Mouse (Mus musculus): ENCODE measurements at regions not wholly inside any gene's neighbourhood (a gene's known extent, or its start where the extent isn't known, plus 50 kb on each side); places are given as distances from the start of the nearest gene placed in this dataset.

DNA sequence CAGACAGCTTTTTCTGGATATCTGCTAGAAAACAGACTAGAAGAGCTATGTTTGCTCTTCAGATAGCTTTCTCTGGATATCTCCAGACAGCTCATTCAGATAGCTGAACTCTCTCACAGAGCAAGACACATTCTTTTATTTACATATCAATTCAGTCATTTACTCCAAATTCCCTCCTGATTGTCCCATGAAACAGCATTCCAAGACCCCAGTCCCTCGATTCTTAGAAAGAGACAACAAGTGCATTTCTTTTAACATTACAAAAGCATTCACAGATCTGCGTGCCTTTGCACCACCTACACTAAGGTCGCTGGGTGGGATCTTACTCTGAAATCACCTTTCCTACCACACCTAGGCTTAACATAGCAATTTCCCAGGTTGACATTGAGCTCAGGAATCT, 1039.5 kb upstream of the Ddx18 start:
- no peak for DNase-seq (ENCODE audit: low spot score in 2 of 2)

DNA sequence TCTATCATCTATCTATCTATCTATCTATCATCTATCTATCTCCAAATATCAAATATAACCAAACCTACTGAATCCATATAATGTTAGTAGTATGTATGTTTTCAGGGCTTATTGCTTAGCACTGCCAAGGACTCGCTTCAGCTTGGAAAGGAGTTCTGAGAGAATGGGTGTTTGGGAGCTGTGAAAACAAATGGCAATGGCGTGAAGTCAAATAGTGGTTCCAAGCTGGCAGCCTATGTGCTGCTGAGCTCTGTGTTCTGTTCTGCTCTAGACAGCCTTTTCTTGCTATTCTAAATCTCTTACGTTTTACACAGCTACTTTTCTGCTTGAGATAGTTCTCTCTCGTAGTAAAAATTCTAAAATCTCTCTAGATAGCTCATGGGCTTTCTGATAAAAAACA, 1008.2 kb upstream of the Ddx18 start:
- no peak for DNase-seq (ENCODE audit: low spot score in 2 of 2)

DNA sequence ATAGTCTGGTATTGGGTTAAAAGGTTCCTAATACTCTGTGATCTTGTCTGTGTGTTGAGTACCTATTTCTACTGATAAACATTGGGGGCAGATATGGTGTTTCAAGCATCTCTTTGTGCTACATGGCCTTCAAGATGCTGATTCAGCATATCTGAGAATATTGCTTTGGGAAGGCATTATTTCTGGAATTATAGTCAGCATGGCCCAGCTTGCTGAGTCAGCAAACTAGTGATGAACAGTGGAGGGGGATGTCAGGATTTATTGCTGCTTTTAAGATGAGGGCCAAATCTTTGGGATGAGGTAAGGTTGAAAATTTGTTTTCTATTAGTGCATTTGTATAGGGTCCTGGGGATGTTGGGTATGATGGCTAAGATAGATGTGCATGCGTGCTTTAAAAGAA, 983.8 kb upstream of the Ddx18 start:
- DNase-seq (ENCODE audit: low spot score in 2 of 2) = no peak

DNA sequence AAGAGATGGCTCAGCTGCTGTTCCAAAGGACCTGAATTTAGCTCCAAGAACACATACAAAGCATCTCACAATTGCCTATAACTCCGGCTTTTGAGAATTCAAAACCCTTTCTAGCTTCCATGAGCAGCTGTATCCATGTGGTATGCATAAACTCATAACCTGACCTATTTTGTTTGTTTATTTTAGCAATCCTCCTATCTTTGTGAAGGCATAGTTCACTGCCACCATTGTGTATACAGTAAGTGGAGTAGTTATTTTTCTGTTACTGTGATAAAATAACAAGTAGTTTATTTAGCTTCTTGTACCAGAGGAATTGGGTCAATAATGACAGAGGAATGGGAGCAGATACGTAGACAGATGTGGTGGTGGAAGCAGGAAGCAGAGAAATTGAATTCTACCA, 941.8 kb upstream of the Ddx18 start:
- DNase-seq (ENCODE audit: low spot score in 2 of 2) = no peak

DNA sequence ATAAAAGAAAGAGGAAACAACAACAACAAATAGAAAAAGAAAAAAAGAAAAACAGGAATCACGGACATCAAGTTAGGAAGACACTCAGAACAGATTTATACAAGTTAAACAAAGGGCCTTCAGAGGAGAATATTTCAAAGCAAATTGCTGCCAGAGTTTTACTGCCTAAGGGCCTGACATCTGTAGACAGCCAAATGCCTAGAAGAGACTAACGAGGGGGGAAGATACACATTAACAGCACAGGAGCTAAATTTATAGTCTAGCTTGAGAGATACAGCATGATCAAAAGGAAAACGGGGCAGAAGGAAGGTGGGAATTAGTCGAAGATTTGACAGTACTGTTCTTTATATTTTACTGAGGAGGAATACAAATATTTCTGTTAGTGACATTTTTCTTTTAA, 933.9 kb upstream of the Ddx18 start:
- no peak for DNase-seq (ENCODE audit: low spot score in 2 of 2)

DNA sequence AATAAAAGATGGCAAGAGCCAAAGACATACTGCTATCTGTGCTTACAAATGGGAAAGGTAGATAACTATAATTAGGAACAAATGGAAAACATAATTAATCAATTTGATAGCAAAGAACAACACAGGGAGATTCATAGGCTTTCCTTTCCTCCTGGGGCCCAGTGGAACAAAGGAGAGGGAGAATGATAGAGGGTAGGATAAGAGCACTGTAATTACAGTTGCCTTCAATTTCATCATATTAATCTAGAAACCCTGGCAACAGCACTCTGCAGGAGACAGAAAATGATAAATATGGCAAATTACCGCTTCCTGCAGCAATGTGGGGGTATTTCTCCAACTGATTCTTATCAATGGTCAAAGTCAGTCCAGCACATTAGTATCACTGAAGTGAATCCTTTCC, 910.2 kb upstream of the Ddx18 start:
- no peak for DNase-seq (ENCODE audit: low spot score in 2 of 2)

DNA sequence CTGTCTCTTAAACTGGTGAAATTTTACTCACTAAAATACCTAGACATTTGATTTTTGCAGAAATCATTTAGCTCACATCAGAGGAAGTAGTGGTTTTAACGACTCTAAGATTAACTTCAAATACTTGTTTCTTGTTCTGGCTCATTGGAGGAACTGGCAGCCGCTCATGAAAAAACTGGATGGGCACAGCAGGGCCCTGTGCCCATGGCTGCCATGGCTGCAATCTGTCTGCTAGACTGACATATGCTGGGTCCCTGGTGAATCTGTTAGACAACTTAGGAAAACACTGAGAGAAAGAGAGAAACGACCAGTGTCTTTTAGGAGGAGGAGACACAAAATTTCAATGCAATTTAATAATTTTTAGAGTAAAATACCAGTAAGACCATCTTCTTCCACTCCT, 896.1 kb upstream of the Ddx18 start:
- no peak for DNase-seq (ENCODE audit: low spot score in 2 of 2)

DNA sequence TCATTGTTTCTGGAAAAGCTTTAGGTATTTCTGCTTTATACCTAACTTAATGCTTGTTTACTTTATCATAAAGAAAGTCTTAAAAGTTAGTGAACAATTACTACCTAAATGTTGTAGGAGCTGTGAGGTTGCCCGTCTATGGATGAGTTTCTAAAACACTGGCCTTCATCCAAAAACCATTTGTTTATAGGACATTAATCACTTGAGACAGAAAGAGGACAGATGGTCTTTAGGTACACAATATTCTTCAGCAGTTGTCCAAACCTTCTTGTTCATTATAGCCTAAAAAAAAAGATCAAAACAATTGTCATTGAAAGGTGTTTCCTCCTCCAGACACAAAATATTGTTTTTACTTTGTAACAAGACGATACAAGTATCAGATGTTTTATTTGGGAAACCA, 891.3 kb upstream of the Ddx18 start:
- DNase-seq (ENCODE audit: low spot score in 2 of 2) = no peak

DNA sequence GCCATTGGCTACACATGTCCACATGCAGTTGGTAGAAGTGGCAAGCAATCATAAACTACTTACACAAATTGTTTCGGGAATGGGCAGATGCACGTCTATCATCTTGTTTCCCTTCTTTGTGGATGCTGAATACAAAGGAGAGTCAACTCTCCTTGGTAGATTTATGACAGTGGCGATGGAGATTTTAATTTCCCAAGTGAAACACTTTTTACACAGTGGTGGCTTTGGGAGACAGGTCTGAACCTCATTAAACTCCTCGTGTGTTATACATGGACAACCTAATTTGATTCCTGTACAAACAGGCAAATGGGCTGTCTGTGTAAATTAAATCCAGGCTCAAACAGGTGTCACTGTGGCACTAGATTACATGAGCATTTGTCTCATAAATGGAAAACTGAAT, 887.1 kb upstream of the Ddx18 start:
- no peak for DNase-seq (ENCODE audit: low spot score in 2 of 2)

DNA sequence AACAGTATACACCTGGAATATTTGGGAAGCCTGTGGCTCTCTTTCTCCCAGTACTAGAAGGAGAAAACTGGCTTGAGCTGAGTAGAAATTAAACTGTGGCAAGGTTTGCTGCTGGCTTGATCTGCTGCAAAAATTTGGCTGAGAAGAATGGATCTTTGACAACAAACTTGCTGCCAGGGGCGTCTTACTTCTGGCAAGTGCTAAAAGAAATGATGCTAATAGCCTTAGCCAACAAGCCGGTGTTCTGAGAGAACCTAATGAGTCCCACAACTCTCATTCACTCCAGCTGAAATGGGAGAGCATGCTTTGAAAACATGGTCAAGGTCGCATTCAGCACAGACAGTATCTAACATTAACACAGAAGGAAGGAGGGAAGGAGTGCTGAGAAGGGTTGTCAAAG, 885.8 kb upstream of the Ddx18 start:
- no peak for DNase-seq (ENCODE audit: low spot score in 2 of 2)

DNA sequence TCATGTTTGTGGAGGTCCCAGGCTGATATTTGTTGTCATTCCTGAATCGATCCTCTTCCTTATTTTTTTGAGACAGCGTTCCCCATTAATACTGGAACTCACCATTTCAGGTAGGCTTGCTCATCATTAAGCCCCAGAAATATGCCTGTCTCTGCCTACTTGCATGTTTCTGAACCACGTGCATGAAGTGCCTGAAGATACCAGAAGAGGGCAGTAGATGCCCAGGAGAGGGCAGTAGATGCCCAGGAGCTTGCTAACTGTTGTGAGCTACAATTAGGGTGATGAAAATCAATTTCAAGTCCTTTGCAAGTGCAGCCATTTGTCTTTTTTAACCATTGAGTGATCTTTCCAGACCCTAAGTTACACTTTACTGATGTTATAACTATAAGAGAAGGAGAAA, 871.6 kb upstream of the Ddx18 start:
- DNase-seq (ENCODE audit: low spot score in 2 of 2) = no peak

DNA sequence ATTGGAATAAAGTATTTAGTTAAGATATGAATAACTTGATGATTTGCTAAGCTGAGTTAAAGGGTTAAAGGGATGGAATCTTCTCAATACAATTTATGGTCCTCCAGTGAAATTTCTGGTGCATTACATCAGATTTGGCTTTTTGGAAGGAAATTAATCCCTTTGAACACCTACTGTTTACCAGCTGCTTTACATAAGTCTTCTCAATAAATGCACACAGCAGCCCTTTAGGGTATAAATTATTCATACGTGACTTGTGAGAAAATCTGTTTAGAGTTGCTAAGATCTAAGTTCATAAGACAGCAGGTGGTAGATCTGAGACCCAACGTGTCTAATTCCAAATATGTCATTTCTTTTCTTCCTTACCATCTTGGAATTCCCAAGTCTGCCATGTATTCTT, 855.7 kb upstream of the Ddx18 start:
- DNase-seq (ENCODE audit: low spot score in 2 of 2) = no peak

DNA sequence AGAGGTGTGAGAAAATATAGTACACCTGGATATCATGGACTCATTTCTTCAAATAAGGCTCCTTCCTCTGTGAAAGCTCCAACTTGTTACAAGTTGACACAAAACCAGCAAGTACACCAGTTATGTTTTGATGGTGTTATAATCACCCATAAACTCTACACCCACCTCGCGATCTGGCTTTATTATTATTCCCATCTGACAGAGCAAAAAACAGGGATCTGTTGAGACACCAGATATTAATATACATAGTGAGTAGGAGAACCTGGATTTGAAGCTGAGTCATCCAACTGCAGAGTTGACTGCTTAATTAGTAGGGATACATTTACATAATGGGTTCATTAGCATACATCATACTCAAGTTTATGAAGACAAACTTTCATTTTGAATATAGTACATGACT, 828.6 kb upstream of the Ddx18 start:
- no peak for DNase-seq (ENCODE audit: low spot score in 2 of 2)

DNA sequence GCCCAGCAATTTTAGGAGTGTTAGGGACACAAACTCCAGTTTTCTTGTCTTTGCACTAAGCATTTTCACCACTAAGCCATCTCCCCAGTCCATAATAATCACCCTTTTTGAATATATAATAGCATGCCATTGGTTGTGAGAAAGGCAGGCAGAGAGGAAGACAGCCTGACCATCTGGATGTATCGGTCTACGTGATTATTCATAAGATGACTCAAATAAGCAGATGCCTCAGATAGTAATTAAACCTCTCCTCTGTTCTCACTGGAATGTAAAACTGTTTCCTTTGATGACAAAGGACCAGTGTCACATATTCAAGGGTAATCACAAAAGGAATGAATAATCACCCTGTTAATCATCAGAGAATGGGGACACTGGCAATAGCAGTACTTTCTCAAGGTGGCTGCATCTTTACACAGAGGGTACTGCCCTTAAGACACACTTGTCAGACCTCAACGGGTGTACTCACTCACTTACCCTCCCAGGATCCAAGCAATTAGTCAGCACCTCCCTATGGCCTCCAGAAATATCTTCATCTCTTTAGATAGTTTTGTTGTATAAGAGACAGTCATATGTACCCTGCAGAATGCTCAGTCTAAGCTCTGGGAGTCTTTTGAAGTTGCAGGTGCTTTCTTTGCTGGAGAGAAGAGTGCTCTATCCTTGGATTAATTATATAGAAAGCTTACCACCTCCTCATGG, 826.0 kb upstream of the Ddx18 start:
- no peak for DNase-seq (ENCODE audit: low spot score in 2 of 2)

DNA sequence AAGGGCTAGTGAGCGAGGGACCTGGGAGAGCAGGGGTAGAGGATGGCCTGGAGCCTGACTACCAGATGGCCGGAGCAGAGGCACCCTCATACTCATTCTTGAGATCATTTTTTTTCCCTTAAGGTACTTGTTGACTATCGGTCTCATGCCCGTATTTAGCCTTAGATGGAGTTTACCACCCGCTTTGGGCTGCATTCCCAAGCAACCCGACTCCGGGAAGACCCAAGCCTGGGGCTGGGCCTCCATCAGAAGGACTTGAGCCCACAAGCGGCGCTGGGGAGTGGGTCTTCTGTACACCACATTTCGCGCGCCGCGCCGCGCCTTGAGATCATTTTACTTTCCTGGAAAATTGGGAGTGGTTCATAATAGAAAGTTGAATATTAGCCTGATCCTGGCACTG, 789.2 kb upstream of the Ddx18 start:
- peak; percentile 87 to 96 for DNase-seq (ENCODE audit: low spot score in 2 of 2)

DNA sequence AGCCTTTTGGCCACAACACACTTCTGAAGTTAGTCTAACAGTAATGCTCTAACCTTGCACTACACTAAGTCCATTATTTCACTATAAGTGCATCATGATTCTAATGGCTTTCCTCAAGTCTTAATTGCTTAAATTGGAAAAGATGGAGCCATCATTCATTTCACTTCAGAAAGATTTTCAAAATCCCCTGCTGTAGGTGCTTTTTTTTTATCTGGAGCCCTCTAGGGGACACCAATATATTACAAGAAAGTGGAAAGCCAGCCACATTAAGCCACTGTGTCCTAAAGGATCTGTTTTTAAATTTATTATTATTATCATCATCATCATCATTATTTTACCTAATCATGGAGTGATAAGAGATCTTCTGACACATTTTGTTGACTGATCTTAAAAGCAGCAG, 783.7 kb upstream of the Ddx18 start:
- DNase-seq (ENCODE audit: low spot score in 2 of 2) = no peak

DNA sequence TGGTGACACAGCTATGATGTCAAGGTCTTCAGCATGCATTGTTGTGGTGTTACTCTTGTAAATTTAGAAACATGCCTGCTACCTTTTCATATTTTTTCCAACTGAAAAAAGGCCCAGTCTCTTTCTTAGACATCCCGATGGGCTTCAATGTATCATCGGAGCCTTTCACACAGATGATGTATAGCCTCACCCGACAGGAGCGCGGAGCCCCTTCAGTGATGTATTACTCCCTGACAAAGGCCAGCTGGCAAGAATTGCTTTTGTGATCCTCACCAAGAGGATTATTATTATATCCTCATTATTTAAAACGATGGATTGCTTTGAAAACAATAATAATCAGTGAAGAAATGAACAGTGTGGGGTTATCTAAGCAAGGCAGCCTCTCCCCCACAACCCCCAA, 765.5 kb upstream of the Ddx18 start:
- no peak for DNase-seq (ENCODE audit: low spot score in 2 of 2)

DNA sequence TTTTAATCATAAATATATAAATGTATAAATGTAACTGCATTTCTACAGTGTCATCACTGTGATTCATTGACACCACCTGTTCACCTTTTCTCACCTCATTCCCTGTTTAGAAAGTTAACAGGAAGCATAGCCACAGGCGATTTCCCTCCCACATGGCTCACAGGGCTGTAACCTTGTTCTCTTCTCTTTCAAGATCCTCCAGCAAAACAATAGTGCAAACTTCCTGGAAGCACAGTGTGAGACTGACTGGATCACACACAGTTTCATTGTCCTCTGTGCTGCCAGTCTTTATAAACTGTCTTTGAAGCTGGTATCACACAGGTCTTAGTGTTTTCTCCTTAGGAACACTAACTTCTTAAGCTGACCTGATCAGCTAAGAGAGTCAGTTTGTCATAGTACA, 760.5 kb upstream of the Ddx18 start:
- no peak for DNase-seq (ENCODE audit: low spot score in 2 of 2)
